Mouse (Mus musculus): ENCODE measurements around the gene Sfrp5.

Gene Sfrp5

DNA sequence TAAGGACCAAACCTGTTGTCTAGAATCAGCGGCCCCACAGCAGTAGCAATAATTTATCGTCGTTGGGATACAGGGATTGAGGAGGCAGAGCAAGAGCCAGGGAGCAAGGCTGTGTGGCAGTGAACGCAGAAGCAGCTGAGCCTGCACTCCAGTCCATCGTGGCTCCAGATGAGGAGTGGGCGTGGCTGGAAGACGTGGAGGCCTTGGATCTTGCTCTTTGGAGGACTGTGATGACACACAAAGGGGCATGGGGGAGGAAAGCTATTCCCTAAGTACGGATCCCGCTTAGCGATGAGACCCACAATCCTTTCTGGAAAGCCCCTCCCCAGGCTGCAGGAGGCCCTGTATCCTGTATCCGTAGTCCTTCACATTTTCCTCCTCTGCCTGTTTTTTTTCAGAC lies 4.0 kb downstream of the Sfrp5 start:
- DNase-seq (ENCODE audit: low read depth, low spot score) = no peak

DNA sequence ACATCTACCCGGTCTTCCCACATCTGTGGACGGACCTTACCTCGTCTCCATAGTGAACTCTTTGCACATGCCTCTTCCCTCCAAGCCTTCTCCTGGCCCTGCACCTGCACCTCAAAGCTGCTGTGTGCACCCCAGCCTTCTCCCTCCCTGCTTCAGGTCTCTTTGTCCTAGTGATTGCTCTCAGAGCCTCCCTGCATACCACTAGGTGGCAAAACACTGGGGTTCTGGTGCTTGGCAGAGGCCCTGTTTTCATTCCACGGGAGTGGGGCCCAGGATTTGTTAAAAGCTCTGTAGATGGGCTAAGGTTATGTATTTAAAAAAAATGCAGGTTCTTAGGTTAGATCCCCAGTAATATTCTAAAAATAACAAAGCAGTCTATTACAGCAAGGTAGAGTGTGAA lies 5.0 kb downstream of the Sfrp5 start:
- no peak for DNase-seq (ENCODE audit: low read depth, low spot score)

DNA sequence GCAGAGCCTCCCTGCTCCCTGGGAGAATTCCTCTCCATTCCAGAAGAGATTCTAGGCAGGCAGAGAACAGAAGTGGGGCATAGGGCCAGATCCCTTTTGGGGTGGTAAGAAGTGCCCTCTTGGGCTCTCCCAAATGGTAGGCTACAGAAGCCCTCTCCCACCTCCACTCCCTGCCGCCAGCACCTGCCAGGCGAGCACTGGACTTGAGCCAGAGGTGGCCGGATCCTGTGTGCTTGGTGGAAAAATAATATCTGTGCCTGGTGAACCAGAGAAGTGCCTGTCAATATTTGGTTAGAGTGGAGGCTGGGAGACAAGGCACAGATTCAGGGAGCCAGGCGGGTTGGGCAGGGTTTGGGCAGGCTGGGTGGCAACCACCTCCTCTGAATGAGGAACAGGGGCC lies 5.7 kb downstream of the Sfrp5 start:
- no peak for DNase-seq (ENCODE audit: low read depth, low spot score)

DNA sequence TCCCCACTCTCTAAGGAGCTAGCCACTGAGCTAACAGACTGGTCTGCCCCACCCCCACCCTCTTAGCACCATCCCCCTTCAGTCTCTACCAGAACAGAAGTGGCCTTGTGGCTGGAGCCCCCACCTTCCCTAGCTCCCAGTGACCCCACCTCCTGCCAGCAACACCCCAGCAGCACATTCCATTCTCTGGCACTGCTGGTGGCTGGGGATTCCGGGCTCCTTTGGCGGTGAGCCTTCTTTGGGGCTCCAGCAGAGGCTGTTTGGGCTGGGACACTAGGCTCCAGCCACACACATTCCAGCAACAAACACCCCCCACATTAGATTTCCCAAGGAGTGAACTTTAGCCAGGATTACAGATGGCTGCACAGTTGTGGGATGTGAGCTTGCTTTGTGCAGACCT lies 8.7 kb downstream of the Sfrp5 start:
- no peak for DNase-seq (ENCODE audit: low read depth, low spot score)

DNA sequence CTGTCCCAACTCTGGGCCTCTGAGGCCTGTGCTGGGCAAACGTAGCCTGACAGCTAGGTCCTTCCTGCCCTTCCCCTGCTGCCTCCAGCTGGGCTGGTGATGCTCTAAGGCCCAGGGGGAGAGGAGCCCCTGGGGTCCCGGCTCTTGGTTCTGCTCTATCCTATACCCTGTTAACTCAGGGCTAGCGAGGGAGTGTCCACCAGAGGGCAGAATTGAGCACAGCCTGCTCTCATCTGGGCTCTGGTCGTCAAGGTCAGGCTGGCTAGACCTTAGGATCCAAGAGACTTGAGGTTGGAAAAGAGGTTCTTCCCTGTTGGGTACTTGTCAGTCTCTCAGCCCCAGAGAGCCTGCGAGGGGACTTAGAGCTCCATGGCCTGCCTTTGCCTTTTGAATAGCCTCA lies 11.6 kb downstream of the Sfrp5 start:
- no peak for DNase-seq (ENCODE audit: low read depth, low spot score)

DNA sequence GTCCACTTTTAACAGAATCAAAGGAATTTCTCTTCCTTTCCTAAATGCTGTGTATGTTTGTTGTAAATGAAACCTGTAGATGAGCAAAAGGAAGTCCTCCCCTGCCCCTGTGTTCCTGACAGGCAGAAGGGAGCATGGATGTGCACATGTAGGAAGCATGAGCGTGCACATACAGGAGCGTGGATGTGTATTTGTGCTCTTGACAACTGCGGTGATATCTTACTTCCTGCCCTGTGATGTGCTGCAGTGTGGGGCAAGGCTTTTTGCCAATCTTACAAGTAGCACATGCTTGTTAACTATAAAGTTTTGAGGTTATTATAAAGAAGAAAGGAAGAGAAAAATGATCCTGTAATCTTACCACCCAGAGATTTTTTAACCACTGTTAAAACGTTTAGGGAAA lies 12.3 kb downstream of the Sfrp5 start:
- DNase-seq (ENCODE audit: low read depth, low spot score) = no peak

DNA sequence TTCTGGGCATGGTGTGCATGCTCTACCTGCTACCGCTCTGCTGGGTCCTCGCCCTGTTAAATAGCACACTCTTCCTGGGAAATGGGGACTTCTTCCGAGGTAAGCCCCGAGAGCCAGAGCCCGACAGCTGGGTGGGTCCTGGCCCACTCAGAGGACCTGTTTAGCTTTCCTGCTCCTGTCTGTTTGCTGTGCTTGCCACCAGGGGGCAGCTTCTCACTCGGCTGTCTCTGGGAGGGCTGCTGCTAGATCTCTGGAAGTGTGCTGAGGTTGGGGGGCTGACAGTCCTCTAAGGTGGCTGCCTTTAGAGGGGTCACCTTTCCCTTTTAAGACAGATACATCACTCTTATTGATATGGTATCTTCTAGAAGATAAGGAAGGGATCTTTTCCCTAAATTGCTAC lies 19.4 kb downstream of the Sfrp5 start:
- no peak for DNase-seq (ENCODE audit: low read depth, low spot score)

DNA sequence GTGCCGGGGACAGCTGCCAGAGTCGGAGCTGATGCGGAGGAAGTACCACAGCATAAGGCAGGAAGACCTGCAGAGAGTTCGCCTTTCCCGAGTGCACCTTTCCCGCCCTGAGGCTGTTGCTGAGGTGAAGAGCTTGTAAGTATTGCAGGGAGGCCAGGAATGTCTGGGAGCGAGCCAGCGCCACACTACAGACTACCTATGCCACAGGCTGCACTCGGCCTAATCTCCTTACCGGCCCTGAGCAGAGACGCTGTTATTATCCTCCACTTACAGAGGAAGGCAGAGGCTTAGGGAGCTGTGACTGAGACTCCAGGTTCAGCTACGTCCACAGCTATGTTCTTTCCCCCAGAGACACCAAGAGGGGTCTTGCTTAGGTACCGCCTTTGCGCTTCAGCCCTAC lies 22.7 kb downstream of the Sfrp5 start:
- DNase-seq (ENCODE audit: low read depth, low spot score) = no peak

DNA sequence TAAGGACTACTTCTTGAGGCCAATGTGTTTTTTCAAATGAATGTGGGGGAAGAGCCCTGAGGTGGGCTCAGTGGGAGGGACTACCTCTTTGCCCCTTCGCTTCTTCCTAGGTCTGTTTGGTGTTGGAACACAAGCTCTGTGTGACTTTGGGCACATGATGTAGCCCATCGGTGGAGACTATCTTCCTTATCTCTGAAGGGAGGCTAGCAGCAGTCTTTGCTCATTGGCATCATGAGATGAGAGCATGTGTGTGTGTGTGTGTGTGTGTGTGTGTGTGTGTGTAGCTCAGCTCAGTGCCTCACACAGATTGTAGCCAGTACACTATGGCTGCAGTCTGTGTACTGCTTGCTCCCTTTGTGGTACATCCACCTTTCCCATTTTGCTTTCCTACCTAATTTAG lies 24.6 kb downstream of the Sfrp5 start:
- DNase-seq (ENCODE audit: low read depth, low spot score) = no peak

DNA sequence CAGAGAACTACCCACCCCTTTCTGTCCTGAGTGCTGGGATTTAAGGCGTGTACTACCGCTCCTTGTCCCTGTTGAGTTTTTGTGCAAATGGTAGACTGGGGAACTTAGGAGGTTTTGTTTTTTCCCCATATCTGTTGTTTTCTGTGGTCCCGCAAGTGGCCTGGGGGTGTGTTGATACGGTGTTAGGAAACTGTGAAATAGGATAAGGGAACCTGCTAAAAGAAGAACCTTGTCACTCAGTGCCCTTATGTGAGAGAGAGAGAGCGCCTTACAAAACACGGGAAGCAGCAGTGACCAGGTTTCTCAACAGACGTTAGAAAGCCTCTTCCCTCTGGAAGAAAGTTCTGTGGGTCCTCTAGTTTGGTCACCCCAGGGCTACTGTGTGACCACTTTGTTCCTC lies 25.2 kb downstream of the Sfrp5 start:
- no peak for DNase-seq (ENCODE audit: low read depth, low spot score)

DNA sequence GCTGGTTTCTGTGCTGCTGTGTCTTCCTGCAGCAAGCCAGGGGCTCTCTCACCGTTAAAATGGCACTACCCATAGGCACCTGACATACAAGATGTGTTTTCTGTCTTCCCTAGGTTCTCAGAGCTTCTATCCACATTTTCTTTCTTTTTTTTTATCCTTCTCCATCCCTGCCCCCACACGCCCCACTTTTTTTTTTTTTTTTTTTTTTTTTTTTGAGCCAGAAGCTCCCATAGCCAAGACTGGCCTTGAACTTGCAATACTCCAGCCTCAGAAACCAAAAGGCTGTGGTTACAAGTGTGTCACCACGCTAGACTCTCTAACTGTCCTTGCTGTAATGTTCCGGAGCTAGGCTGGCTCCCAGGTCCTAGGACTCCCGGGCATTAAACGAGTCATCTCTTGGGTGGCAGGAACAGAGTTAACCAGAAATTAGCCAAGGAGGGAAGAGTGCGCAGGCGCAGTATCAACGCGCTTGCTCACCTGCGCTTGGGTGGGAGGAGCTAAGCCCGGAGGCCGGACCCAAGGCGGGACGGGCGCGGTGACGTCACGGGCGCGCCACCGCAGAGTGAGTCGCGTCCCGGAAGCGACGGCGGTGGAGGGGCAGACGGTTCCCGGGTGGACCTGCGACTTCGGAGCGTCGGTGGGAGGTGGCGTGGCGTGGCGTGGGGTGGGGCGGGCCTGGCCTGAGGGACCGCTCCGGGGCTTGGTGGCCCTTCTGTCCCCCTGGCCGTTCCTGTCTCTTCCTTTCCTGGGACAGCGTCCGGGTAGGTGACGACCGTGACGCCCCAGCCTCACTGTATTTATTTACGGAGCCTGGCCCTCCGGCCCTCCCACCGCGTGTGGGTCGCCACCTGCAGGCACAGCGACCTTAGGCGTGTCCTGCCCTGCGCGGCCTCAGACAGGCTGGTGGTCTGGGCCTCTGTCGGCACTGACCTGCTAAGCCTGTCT lies 31.8 kb downstream of the Sfrp5 start:
- peak; percentile 92 for DNase-seq (ENCODE audit: low read depth, low spot score)

DNA sequence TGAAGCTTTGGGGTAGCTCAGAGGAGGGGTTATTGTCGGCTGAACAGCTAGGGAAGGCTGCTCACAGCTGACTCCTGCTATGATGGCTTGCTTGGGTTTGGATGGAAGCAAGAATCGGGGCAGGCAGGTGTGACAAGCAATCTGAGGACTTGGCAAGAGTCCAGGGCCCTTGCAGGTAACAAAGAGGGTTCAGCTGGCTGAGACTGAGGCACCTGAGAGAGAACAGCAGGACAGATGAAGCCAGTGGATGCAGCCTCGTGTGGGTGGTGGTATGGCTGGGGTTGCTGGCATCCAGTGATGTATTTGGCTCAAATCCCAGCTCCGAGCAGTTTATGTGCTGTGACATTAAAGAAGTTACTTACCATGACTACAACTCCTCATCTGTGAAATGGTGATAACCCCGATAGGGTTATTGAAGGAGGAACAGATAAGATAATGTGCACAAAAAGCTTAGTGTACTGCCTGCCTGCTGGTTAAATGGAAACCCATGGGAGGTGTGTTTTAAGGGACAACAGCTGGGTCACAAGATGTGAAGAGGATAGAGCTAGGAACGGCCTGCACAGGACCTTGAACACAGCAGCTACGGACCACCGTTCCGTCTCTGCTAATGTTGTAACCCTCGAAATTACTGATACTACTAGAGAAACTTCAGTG lies 32.6 kb downstream of the Sfrp5 start:
- no peak for DNase-seq (ENCODE audit: low read depth, low spot score)

DNA sequence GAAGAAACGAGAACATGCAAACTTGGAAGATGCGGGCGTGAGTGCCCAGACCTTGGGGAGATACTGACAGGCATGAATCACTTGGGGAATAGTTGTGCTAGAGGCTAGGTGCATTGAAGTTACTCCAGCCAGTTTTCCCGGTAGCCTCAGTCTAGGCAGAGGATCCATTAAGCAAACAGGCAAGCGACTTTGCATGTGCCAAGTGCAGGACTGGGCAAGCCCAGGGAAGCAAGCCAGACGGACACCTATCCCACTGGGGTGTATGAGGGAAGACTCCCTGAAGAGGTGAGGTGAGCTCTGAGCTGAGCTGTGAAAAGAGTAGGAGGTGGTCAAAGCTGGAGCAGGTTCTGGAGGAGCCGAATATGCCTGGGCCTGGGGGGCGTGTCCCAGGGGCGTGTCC lies 34.6 kb downstream of the Sfrp5 start:
- DNase-seq (ENCODE audit: low read depth, low spot score) = no peak

DNA sequence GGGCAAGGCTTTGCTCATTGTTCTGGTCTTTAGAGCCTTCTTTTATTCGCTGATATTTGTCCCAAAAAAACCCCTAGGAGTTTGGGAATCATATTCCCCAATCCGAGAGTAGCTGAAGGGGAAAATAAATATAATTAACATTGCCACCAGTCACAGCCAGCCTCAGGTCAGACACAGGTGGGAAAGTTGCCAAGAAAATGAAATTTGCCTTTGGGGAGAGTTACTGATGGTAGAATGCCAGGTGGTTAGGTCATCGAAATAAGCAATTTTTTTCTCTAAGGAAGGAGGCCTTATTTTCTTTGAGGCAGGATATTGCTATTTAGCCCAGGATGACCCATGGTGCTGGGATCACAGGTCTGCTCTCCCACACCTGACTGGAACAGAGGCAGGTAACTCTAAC lies 35.3 kb downstream of the Sfrp5 start:
- no peak for DNase-seq (ENCODE audit: low read depth, low spot score)

DNA sequence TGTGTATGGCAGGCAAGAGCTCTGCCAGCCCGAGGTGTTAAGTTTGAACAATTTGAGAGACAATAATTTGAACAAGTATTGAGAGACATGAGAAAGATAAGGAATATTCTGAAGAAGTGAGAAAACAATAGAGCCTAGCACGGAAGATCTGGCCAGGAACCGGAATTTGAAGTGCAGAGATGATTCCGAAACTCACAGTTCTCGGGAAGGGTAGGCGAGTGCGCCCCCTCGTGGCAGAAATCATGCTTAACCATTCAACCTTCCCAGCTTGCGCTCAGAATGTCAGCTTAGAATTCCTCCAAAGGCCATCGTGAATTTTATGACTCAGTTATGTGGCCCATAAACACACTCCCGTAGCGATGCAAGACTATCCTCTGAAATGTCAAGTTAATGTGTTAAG lies 35.9 kb downstream of the Sfrp5 start:
- peak; percentile 67 for DNase-seq (ENCODE audit: low read depth, low spot score)

DNA sequence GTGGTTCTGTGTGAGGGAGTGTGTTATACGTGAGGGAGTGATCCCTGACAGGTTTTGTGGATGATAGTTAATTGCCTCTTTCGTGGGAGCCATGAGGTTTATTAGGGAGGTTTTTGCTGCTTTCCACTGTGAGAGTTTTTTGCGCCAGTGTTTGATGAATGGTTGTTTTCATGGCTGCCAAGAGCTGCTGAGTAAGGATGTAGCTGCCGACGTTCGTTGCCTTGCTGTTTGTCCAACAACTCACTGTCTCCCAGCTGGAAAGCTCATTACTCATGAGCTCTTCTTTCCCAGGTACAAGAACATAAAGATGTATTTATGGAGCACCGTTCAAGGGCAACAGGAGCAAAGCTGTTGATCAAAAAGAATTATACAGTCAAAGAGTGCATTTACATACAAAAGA lies 37.9 kb downstream of the Sfrp5 start:
- DNase-seq (ENCODE audit: low read depth, low spot score) = no peak

DNA sequence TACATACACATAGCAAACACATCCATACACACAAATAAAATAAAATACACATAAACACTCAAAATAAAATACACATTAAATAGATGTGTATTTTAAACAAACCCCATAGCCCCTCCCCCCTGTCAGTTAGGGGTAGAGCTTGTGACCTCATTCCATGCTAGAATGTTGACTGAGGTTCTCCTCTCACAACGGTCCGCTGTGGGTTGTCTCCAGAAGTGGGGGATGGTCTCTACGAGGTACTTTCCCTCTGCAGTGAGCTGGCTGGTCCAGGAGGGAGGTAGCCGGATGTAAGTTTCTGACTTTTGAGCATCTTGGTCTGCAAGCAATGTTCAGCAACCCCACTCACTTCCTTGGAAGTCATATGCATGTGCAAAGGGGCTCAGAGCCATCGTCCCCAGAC lies 38.3 kb downstream of the Sfrp5 start, which contains the start of gene Zfyve27:
Gene Zfyve27 (plus strand): TSS at position 188 of the 400 bp plus-strand sequence.
- DNase-seq (ENCODE audit: low read depth, low spot score) = no peak

DNA sequence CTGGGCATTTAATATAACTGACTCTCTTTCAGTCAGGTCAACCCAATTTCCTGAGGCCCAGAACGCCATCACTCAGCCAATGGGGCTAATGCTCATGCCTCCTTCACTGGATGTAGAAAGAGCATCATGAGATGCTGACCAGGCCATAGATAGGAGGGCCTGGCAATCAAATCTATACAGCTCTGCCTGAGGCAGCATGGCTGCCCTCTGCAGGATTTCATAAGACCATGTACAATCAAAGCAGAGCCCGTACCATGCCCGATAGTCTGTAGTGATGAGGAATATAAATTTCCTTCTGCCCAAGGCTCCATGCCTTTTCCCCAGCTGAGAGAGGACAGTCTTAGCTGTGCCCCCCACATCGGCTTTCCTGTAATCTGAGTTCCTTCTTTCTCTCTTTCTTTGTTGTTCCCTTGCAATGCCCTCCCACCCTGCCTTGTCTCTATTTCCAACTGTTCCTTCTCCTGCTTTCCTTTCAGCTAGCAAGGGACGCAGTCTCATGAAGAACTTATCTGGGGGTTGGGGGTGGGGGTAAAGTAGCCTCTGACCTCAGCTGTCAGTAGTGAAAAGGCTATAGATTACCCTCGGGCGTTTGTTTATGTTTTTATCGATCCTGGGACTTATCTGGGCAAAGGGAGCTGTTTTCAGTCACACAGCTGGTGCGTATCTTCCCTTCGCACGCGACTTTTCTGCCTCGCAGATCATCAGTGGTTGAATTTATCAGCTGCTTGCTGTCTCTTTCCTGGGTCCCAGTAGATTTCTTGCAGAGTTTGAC lies 43.6 kb downstream of the Sfrp5 start:
- DNase-seq (ENCODE audit: low read depth, low spot score) = no peak

DNA sequence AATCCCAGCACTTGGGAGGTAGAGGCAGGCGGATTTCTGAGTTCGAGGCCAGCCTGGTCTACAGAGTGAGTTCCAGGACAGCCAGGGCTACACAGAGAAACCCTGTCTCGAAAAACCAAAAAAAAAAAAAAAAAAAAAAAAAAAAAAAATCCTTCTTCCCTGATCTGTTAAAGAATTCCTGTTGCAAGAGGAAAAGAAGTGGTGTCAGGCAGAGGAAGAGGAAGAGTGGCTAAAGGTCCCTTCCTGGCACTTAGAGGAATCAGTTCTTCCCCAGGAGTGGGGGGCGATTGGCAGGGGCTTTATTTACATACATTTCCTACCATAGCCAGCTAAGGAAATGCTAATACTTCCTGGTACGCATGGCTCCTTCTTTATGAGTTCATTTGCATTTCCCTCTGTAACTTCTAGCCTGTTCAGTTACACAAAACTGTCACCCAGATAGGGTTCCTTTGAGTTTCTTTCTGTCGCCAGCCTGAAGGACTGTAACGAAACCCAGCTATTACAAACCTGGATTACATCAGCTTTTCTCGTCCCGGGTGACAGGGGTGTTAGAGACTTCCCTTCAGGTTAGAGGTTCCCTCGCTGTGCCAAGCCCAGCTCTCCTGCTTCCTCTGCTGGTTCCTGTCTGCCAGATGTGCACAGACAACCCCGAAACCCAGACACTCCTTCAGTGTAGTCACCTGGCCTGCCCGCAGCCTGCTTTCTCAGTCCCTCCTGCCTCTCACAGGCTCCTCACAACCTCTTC lies 44.4 kb downstream of the Sfrp5 start:
- no peak for DNase-seq (ENCODE audit: low read depth, low spot score)

DNA sequence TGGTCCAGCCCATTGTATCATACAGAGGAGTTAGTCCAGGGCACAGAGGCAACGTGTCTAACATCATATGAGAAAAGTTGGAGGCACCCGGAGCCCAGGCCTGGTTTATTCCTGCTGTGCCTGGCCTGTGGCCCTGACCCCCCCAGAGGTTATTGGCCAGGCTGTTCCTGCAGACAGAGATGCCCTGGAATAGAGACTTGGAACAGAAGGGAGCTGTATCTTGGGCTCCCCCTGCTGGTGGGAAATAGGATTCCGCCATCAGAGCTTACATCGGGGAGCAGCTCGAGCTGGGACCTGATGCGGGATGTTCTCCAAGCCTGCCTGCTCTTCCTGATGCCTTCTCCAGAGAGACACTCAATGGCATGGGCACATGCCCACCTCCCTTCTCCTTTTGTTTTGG lies 50.1 kb downstream of the Sfrp5 start:
- peak; percentile 92 for DNase-seq (ENCODE audit: low read depth, low spot score)

DNA sequence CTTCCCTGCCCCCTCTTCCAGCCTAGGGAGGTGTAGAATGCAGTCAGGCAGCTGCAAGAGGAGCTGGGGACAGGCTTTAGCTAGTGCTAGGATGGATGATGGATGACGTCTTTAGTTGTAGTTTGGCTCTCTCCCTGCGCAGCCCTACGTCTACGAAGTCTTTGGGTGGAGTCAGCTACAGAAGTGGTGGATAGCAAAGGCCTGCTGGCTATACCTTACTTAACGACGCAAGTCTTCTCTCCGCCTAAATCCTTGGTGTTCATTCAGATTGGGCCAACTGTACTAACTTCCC lies 53.5 kb downstream of the Sfrp5 start:
- peak; percentile 66 for DNase-seq (ENCODE audit: low read depth, low spot score)

Data from skeletal muscle tissue, adult 2 months (tissue).